Mouse (Mus musculus): Measurements from ENCODE around the gene Myo18a. TPM values are rescaled to one million over a fixed set of nuclear protein-coding genes. Genes with fewer than 3 reads are reported as not detected.

The Myo18a gene
- total RNA-seq, 1 experiment, result 33.3 TPM

DNA sequence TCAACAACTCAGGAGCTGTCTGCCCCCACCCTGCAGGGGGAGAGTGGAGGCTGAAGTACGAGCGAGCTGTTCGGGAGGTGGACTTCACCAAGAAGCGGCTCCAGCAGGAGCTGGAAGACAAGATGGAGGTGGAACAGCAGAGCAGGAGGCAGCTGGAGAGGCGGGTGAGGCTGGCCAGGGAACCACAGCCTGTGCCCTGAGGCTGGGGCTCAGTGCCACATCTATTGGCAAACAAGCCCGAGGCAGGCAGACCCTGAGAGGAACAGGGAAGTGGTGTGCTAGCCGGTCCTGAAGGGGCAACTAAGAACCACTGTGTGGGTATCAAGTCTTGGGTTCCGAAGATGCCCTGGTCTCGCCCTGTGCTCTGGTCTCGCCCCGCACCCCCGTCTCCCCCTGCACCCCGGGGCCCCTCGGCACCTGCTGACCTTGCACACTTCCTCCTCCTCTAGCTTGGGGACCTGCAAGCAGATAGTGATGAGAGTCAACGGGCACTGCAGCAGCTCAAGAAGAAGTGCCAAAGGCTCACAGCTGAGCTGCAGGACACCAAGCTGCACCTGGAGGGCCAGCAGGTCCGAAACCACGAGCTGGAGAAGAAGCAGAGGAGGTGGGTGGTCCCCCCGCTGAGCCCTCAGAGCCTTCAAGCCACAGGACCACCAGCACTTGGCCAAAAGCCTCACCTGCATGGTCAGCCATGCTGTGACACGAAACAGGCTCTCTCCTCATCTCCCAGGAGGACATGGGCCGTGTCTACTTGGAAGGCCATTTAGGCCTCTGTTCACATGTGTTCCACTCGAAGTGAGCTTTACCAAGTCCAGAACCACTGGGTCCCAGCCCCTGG is 80.2 kb downstream of the Myo18a start:
- no peak overlapping the region for H3K27ac ChIP-seq (ENCODE audit: insufficient read depth, low read depth, low read length, poor library complexity, severe bottlenecking)
- in situ Hi-C loops (cut with MboI; ENCODE audit: low sequenced_read_pairs in 2 of 2, unreplicated experiment in 2 of 2), result no loop called here
- H3K36me3 ChIP-seq (ENCODE audit: control insufficient read depth, insufficient read depth, low read length, poor library complexity, severe bottlenecking), result peaks cover 46% of the 10 kb centered on the region
- H3K9me3 ChIP-seq (ENCODE audit: control insufficient read depth, insufficient read depth, low read depth, low read length), result no peaks in the 10 kb centered on the region
- H3K4me3 ChIP-seq (ENCODE audit: insufficient read depth in 1 of 2, low read depth in 1 of 2, low read length in 2 of 2, poor library complexity in 1 of 2, severe bottlenecking in 1 of 2), result no peak overlapping the region
- no peak overlapping the region for H3K9ac ChIP-seq (ENCODE audit: insufficient read depth, low read depth, low read length, poor library complexity, severe bottlenecking)
- DNase-seq (ENCODE audit: low read depth, low spot score), result no peak
- TF ChIP-seq MAFK (IDR thresholded peaks at IDR 0.05; ENCODE audit: insufficient read depth, low read depth, low read length) (no peak), CHD2 (IDR thresholded peaks at IDR 0.05; ENCODE audit: low read depth, low read length) (no peak), ZC3H11A (IDR thresholded peaks at IDR 0.05; ENCODE audit: borderline replicate concordance, low read depth, low read length) (no peak), ZNF384 (IDR thresholded peaks at IDR 0.05; ENCODE audit: low read depth, low read length) (no peak)
- peaks cover 0 to 4% of the 10 kb centered on the region in 2 experiments; a peak in 1 of 4 replicates for H3K4me1 ChIP-seq (ENCODE audit: control insufficient read depth in 2 of 2, insufficient read depth in 2 of 2, low read length in 2 of 2, poor library complexity in 1 of 2)

DNA sequence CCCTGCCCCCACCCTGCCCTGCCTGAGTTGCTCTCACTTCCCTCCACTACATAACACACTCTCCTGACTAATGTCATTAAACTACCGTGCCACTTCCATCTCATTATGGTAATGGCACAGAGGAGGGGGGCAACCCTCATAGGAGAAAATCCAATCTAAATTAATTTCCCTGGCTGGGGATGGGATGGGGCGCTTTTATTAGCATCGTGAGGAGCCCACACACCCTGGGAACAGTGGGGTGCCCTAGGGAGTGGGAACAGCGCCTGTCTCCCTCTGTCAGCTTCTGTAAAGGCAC is 80.8 kb downstream of the Myo18a start:
- TF ChIP-seq HCFC1 (IDR thresholded peaks at IDR 0.05; ENCODE audit: borderline replicate concordance, insufficient read depth, low read length) (no peak), MAFK (IDR thresholded peaks at IDR 0.05; ENCODE audit: insufficient read depth, low read depth, low read length) (no peak), ZNF384 (IDR thresholded peaks at IDR 0.05; ENCODE audit: low read depth, low read length) (no peak), ZC3H11A (IDR thresholded peaks at IDR 0.05; ENCODE audit: borderline replicate concordance, low read depth, low read length) (no peak), CHD2 (IDR thresholded peaks at IDR 0.05; ENCODE audit: low read depth, low read length) (no peak)
- Histone ChIP-seq H3K36me3 (ENCODE audit: control insufficient read depth, insufficient read depth, low read length, poor library complexity, severe bottlenecking) (peaks cover 46% of the 10 kb centered on the region), H3K4me3 (ENCODE audit: insufficient read depth in 1 of 2, low read depth in 1 of 2, low read length in 2 of 2, poor library complexity in 1 of 2, severe bottlenecking in 1 of 2) (no peak overlapping the region), H3K9ac (ENCODE audit: insufficient read depth, low read depth, low read length, poor library complexity, severe bottlenecking) (no peak overlapping the region), H3K4me1 (ENCODE audit: control insufficient read depth in 2 of 2, insufficient read depth in 2 of 2, low read length in 2 of 2, poor library complexity in 1 of 2) (peaks cover 0 to 4% of the 10 kb centered on the region in 2 experiments; a peak in 1 of 4 replicates), H3K9me3 (ENCODE audit: control insufficient read depth, insufficient read depth, low read depth, low read length) (no peaks in the 10 kb centered on the region), H3K27ac (ENCODE audit: insufficient read depth, low read depth, low read length, poor library complexity, severe bottlenecking) (no peak overlapping the region)
- DNase-seq (ENCODE audit: low read depth, low spot score), result no peak
- in situ Hi-C loops (cut with MboI; ENCODE audit: low sequenced_read_pairs in 2 of 2, unreplicated experiment in 2 of 2), result no loop called here

GRCm38 (mm10) chr11:77847599-77848128 is 84.6 kb downstream of the Myo18a start:
- H3K4me1 ChIP-seq (ENCODE audit: control insufficient read depth in 2 of 2, insufficient read depth in 2 of 2, low read length in 2 of 2, poor library complexity in 1 of 2), result peaks cover 0 to 6% of the 10 kb centered on the region in 2 experiments; a peak in 1 of 4 replicates
- no peak overlapping the region for H3K9ac ChIP-seq (ENCODE audit: insufficient read depth, low read depth, low read length, poor library complexity, severe bottlenecking)
- no peak for DNase-seq (ENCODE audit: low read depth, low spot score)
- H3K9me3 ChIP-seq (ENCODE audit: control insufficient read depth, insufficient read depth, low read depth, low read length), result no peaks in the 10 kb centered on the region
- H3K36me3 ChIP-seq (ENCODE audit: control insufficient read depth, insufficient read depth, low read length, poor library complexity, severe bottlenecking), result peaks cover 47% of the 10 kb centered on the region
- no peak overlapping the region for H3K27ac ChIP-seq (ENCODE audit: insufficient read depth, low read depth, low read length, poor library complexity, severe bottlenecking)
- in situ Hi-C loops (cut with MboI; ENCODE audit: low sequenced_read_pairs in 2 of 2, unreplicated experiment in 2 of 2), result no loop called here
- TF ChIP-seq HCFC1 (IDR thresholded peaks at IDR 0.05; ENCODE audit: borderline replicate concordance, insufficient read depth, low read length) (no peak), CHD2 (IDR thresholded peaks at IDR 0.05; ENCODE audit: low read depth, low read length) (no peak), ZC3H11A (IDR thresholded peaks at IDR 0.05; ENCODE audit: borderline replicate concordance, low read depth, low read length) (no peak), ZNF384 (IDR thresholded peaks at IDR 0.05; ENCODE audit: low read depth, low read length) (no peak), MAFK (IDR thresholded peaks at IDR 0.05; ENCODE audit: insufficient read depth, low read depth, low read length) (no peak)
- H3K4me3 ChIP-seq (ENCODE audit: insufficient read depth in 1 of 2, low read depth in 1 of 2, low read length in 2 of 2, poor library complexity in 1 of 2, severe bottlenecking in 1 of 2), result no peak overlapping the region

DNA sequence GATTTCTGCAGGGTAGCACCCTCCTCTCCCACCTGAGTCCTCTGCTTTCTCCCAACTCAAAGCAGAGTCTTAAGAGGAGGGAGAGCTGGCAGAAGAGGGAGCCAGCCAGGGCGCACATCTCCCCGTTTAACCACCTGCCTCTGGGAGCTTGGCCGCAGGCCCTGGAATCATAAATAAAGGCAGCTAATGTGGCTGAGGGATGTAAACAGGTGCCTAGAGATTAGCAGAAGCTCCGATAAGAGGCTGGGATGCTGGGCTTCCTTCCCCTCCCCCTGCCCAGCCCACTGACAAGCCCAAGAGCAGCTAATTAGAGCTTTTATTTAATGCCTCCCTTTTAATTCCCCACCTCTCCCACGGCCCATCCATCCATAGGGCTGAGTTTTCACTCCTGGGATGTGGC is 85.1 kb downstream of the Myo18a start:
- DNase-seq (ENCODE audit: low read depth, low spot score), result no peak
- TF ChIP-seq CHD2 (IDR thresholded peaks at IDR 0.05; ENCODE audit: low read depth, low read length) (no peak), MAFK (IDR thresholded peaks at IDR 0.05; ENCODE audit: insufficient read depth, low read depth, low read length) (no peak)
- Histone ChIP-seq H3K4me1 (ENCODE audit: control insufficient read depth in 2 of 2, insufficient read depth in 2 of 2, low read length in 2 of 2, poor library complexity in 1 of 2) (peaks cover 0 to 6% of the 10 kb centered on the region in 2 experiments; a peak in 1 of 4 replicates), H3K9me3 (ENCODE audit: control insufficient read depth, insufficient read depth, low read depth, low read length) (no peaks in the 10 kb centered on the region), H3K36me3 (ENCODE audit: control insufficient read depth, insufficient read depth, low read length, poor library complexity, severe bottlenecking) (peaks cover 46% of the 10 kb centered on the region), H3K4me3 (ENCODE audit: insufficient read depth in 1 of 2, low read depth in 1 of 2, low read length in 2 of 2, poor library complexity in 1 of 2, severe bottlenecking in 1 of 2) (no peak overlapping the region), H3K27ac (ENCODE audit: insufficient read depth, low read depth, low read length, poor library complexity, severe bottlenecking) (no peak overlapping the region), H3K9ac (ENCODE audit: insufficient read depth, low read depth, low read length, poor library complexity, severe bottlenecking) (no peak overlapping the region)
- in situ Hi-C loops (cut with MboI; ENCODE audit: low sequenced_read_pairs in 2 of 2, unreplicated experiment in 2 of 2), result no loop called here

Data from ES-E14 (cell line).